Mouse (Mus musculus) layer of hippocampus, adult 9-11 months (tissue): ENCODE measurements around the gene Gm7579.
A peak's percentile ranks its signal among the peaks of the same experiment; 100 is the strongest.
"Not testable (repeated sequence)": the region's sequence is repeated elsewhere in the genome, so short reads cannot be mapped to it uniquely, and the experiment has no call there.

Source experiments
- DNase-seq: peaks from one replicate; pipeline ENCODE4 v3.0.0; 2022

Gm7579 gene

GRCm38 (mm10) chr7:142211559-142211958, at the start of gene Gm7579:
Gene Gm7579 (plus strand): TSS chr7:142211859.
- no peak for DNase-seq

- not testable (repeated sequence) for DNase-seq
Measured at GRCm38 (mm10) chr7:142165639-142166038, 46.0 kb upstream of the Gm7579 start, which contains the start of gene Gm4553. Gene Gm4553 (minus strand): TSS chr7:142165739.

GRCm38 (mm10) chr7:142169836-142170235, 41.8 kb upstream of the Gm7579 start:
- DNase-seq, result no peak

- DNase-seq, result not testable (repeated sequence)
Measured at GRCm38 (mm10) chr7:142175905-142176304, 35.8 kb upstream of the Gm7579 start, which contains the start of gene Krtap5-2. Gene Krtap5-2 (minus strand): TSS chr7:142176005.

- DNase-seq, result peak; percentile 22
Measured at GRCm38 (mm10) chr7:142178685-142179084, 33.0 kb upstream of the Gm7579 start.

- no peak for DNase-seq
Measured at GRCm38 (mm10) chr7:142181021-142181420, 30.6 kb upstream of the Gm7579 start.

GRCm38 (mm10) chr7:142188156-142188555, 23.5 kb upstream of the Gm7579 start:
- DNase-seq, result no peak

- no peak for DNase-seq
Measured at GRCm38 (mm10) chr7:142190289-142190688, 21.4 kb upstream of the Gm7579 start, which contains the start of gene Gm10153. Gene Gm10153 (minus strand): TSS chr7:142190389.

GRCm38 (mm10) chr7:142198748-142199147, 12.9 kb upstream of the Gm7579 start:
- DNase-seq, result peak; percentile 2

GRCm38 (mm10) chr7:142201064-142201463, 10.6 kb upstream of the Gm7579 start, which contains the start of gene Krtap5-3:
Gene Krtap5-3 (plus strand): TSS chr7:142201364.
- no peak for DNase-seq

GRCm38 (mm10) chr7:142205488-142205887, 6.2 kb upstream of the Gm7579 start:
- DNase-seq, result no peak

- not testable (repeated sequence) for DNase-seq
Measured at GRCm38 (mm10) chr7:142206891-142207290, 4.8 kb upstream of the Gm7579 start.

- DNase-seq, result not testable (repeated sequence)
Measured at GRCm38 (mm10) chr7:142212136-142212535, 477 bp downstream of the Gm7579 start.

- DNase-seq, result no peak
Measured at GRCm38 (mm10) chr7:142224518-142224917, 12.9 kb downstream of the Gm7579 start.

GRCm38 (mm10) chr7:142229871-142230270, 18.2 kb downstream of the Gm7579 start, which contains the start of gene Krtap5-5:
Gene Krtap5-5 (minus strand): TSS chr7:142229971.
- DNase-seq, result not testable (repeated sequence)

- no peak for DNase-seq
Measured at GRCm38 (mm10) chr7:142231540-142231939, 19.9 kb downstream of the Gm7579 start.

- DNase-seq, result no peak
Measured at GRCm38 (mm10) chr7:142240978-142241377, 29.3 kb downstream of the Gm7579 start, which contains the start of gene Gm40460. Gene Gm40460 (minus strand): TSS chr7:142241078.

- DNase-seq, result peak; percentile 13
Measured at GRCm38 (mm10) chr7:142249824-142250223, 38.2 kb downstream of the Gm7579 start.

- DNase-seq, result peak; percentile 10
Measured at GRCm38 (mm10) chr7:142255517-142255916, 43.9 kb downstream of the Gm7579 start.

- DNase-seq, result not testable (repeated sequence)
Measured at GRCm38 (mm10) chr7:142258254-142258653, 46.6 kb downstream of the Gm7579 start, which contains the start of gene Gm2431. Gene Gm2431 (minus strand): TSS chr7:142258354.
